Mouse (Mus musculus) macrophage (primary cell): ENCODE measurements at regions not wholly inside any gene's neighbourhood (a gene's known extent, or its start where the extent isn't known, plus 50 kb on each side); places are given as distances from the start of the nearest gene placed in this dataset.

ENCODE experiments used
- H3K27ac ChIP-seq: fragments of 350-480 bp; formaldehyde crosslinking; 2 replicates; pipeline ENCODE4 v1.9.0; 2021
- H3K36me3 ChIP-seq: fragments of 350-480 bp; formaldehyde crosslinking; 2 replicates; pipeline ENCODE4 v1.9.0; 2021; ENCODE audit errors: inconsistent target
- H3K4me3 ChIP-seq: fragments of 350-480 bp; formaldehyde crosslinking; 2 replicates; pipeline ENCODE4 v1.9.0; 2021; ENCODE audit errors: inconsistent target
- H3K79me2 ChIP-seq: fragments of 350-480 bp; formaldehyde crosslinking; 2 replicates; pipeline ENCODE4 v1.9.0; 2021; ENCODE audit errors: inconsistent target
- WGBS: methylation state at CpG from one replicate; pipeline ENCODE4 v1.1.7; 2026; ENCODE audit warnings: inconsistent platforms; ENCODE audit not compliant: missing documents; 5-methylcytosine and 5-hydroxymethylcytosine counted together

GRCm38 (mm10) chr11:71625501-71626191, 124.1 kb upstream of the Wscd1 start:
- no peaks in the 10 kb centered on the region for H3K36me3 ChIP-seq
- 84% methylated on average over 5 of the region's 5 CpGs for WGBS
- H3K79me2 ChIP-seq: no peaks in the 10 kb centered on the region
- H3K4me3 ChIP-seq: no peak overlapping the region
- no peak overlapping the region for H3K27ac ChIP-seq

- Histone ChIP-seq H3K36me3 (no peaks in the 10 kb centered on the region), H3K27ac (no peak overlapping the region), H3K4me3 (no peak overlapping the region), H3K79me2 (no peaks in the 10 kb centered on the region)
- 63% methylated on average over 1 of the region's 1 CpGs for WGBS
Measured at GRCm38 (mm10) chr11:71636111-71636510, 113.6 kb upstream of the Wscd1 start.

- Histone ChIP-seq H3K36me3 (no peaks in the 10 kb centered on the region), H3K79me2 (no peaks in the 10 kb centered on the region), H3K27ac (no peak overlapping the region), H3K4me3 (no peak overlapping the region)
- 43% methylated on average over 5 of the region's 5 CpGs for WGBS
Measured at GRCm38 (mm10) chr11:71636785-71637184, 112.9 kb upstream of the Wscd1 start.

- Histone ChIP-seq H3K36me3 (no peaks in the 10 kb centered on the region), H3K79me2 (no peaks in the 10 kb centered on the region), H3K27ac (no peak overlapping the region), H3K4me3 (no peak overlapping the region)
- WGBS: 88% methylated on average over 5 of the region's 5 CpGs
Measured at GRCm38 (mm10) chr11:71642886-71643285, 106.8 kb upstream of the Wscd1 start.

GRCm38 (mm10) chr11:71651756-71652380, 97.9 kb upstream of the Wscd1 start:
- H3K27ac ChIP-seq: no peak overlapping the region

GRCm38 (mm10) chr11:71652381-71652775, 97.3 kb upstream of the Wscd1 start:
- no peaks in the 10 kb centered on the region for H3K79me2 ChIP-seq
- H3K4me3 ChIP-seq: no peak overlapping the region
- H3K36me3 ChIP-seq: no peaks in the 10 kb centered on the region
- H3K27ac ChIP-seq: no peak overlapping the region
- WGBS: 83% methylated on average over 5 of the region's 5 CpGs

More at GRCm38 (mm10) chr11:71651756-71652380, 97.9 kb upstream of the Wscd1 start:
- no peak overlapping the region for H3K4me3 ChIP-seq
- 86% methylated on average over 5 of the region's 5 CpGs for whole genome bisulfite sequencing
- H3K79me2 ChIP-seq: no peaks in the 10 kb centered on the region
- no peaks in the 10 kb centered on the region for H3K36me3 ChIP-seq

GRCm38 (mm10) chr11:71658346-71658745, 91.4 kb upstream of the Wscd1 start:
- H3K36me3 ChIP-seq: no peaks in the 10 kb centered on the region
- 93% methylated on average over 2 of the region's 2 CpGs for WGBS
- H3K27ac ChIP-seq: no peak overlapping the region
- no peaks in the 10 kb centered on the region for H3K79me2 ChIP-seq
- H3K4me3 ChIP-seq: no peak overlapping the region

GRCm38 (mm10) chr11:71670111-71671050, 79.3 kb upstream of the Wscd1 start:
- no peaks in the 10 kb centered on the region for H3K36me3 ChIP-seq
- no peak overlapping the region for H3K27ac ChIP-seq
- WGBS: 20% methylated on average over 18 of the region's 19 CpGs
- no peaks in the 10 kb centered on the region for H3K79me2 ChIP-seq
- no peak overlapping the region for H3K4me3 ChIP-seq

- H3K79me2 ChIP-seq: no peaks in the 10 kb centered on the region
- no peak overlapping the region for H3K27ac ChIP-seq
- WGBS: 87% methylated on average over 8 of the region's 8 CpGs
- H3K36me3 ChIP-seq: no peaks in the 10 kb centered on the region
- no peak overlapping the region for H3K4me3 ChIP-seq
Measured at GRCm38 (mm10) chr11:71672171-71673050, 77.3 kb upstream of the Wscd1 start.

GRCm38 (mm10) chr11:71674319-71674718, 75.4 kb upstream of the Wscd1 start:
- Histone ChIP-seq H3K79me2 (no peaks in the 10 kb centered on the region), H3K36me3 (no peaks in the 10 kb centered on the region), H3K4me3 (no peak overlapping the region), H3K27ac (no peak overlapping the region)
- 54% methylated on average over 5 of the region's 5 CpGs for WGBS

- Histone ChIP-seq H3K79me2 (no peaks in the 10 kb centered on the region), H3K27ac (no peak overlapping the region), H3K4me3 (no peak overlapping the region), H3K36me3 (no peaks in the 10 kb centered on the region)
- 70% methylated on average over 1 of the region's 3 CpGs for WGBS
Measured at GRCm38 (mm10) chr11:71675714-71676313, 73.9 kb upstream of the Wscd1 start.

- H3K79me2 ChIP-seq: no peaks in the 10 kb centered on the region
- no peak overlapping the region for H3K27ac ChIP-seq
- 31% methylated on average over 3 of the region's 3 CpGs for WGBS
- no peak overlapping the region for H3K4me3 ChIP-seq
- no peaks in the 10 kb centered on the region for H3K36me3 ChIP-seq
Measured at GRCm38 (mm10) chr11:71697017-71697416, 52.7 kb upstream of the Wscd1 start.

GRCm38 (mm10) chr11:71698836-71699235, 50.9 kb upstream of the Wscd1 start:
- Histone ChIP-seq H3K36me3 (no peaks in the 10 kb centered on the region), H3K4me3 (no peak overlapping the region), H3K79me2 (no peaks in the 10 kb centered on the region), H3K27ac (no peak overlapping the region)
- WGBS: 97% methylated on average over 4 of the region's 4 CpGs
